8 mouse cellular contexts compared by ENCODE assay signal in genomic region chr7:127903971-127904796, GRCm38 (mm10). TPM values are rescaled to one million over a fixed set of nuclear protein-coding genes. Genes with fewer than 3 reads are reported as not detected.
DNase-seq lines count a peak whose midpoint lies in the region; ATAC-seq and TF ChIP-seq lines count a peak whose summit lies in the region.

Gene Bckdk, plus strand, starts transcription at chr7:127904082.

- H3K9ac ChIP-seq in lung, postnatal 0 days (replicated peaks; ENCODE audit: low read depth): peak within 1 kb of the TSS; percentile 91

- 9% methylated on average over 38 of the region's 38 CpGs for WGBS in hindbrain, embryonic 10.5 days
- WGBS in lung, postnatal 0 days: 5% methylated on average over 38 of the region's 38 CpGs

- peak; percentile 74 for DNase-seq in MEL-GATA-1-ER (ENCODE audit: extremely low read depth, low read depth)
- DNase-seq in cerebellum, adult 8-10 months: peak; percentile 71
- DNase-seq in hindbrain, embryonic 10.5 days (ENCODE audit: low spot score): peak; percentile 82
- DNase-seq in layer of hippocampus, adult 9-11 months: peak; percentile 83
- DNase-seq in lung, postnatal 0 days (ENCODE audit: low spot score): peak; percentile 90
- peak; percentile 79 for DNase-seq in ovary, postnatal 36 days (ENCODE audit: low spot score)
- peak; percentile 76 for DNase-seq in thymus, postnatal 25 days

- no peak for TF ChIP-seq EP300 in lung, postnatal 0 days (IDR thresholded peaks at IDR 0.05)

- H3K27ac ChIP-seq in hindbrain, embryonic 10.5 days: peak within 1 kb of the TSS; percentile 93
- peak within 1 kb of the TSS; percentile 54 for H3K27ac ChIP-seq in lung, postnatal 0 days (ENCODE audit: low read length)

- H3K4me1 ChIP-seq in hindbrain, embryonic 10.5 days (replicated peaks): peaks cover 19% of the 10 kb centered on the region
- 0 out of 2 replicates have a peak, but pooled peaks cover 3% of the 10 kb centered on the region for H3K4me1 ChIP-seq in lung, postnatal 0 days (ENCODE audit: insufficient read depth, low read depth, low read length)

- H3K4me3 ChIP-seq in hindbrain, embryonic 10.5 days: peak within 1 kb of the TSS; percentile 75
- peak within 1 kb of the TSS; percentile 72 for H3K4me3 ChIP-seq in lung, postnatal 0 days (ENCODE audit: low read depth, low read length)

- peaks cover 43% of the 10 kb centered on the region for H3K36me3 ChIP-seq in hindbrain, embryonic 10.5 days
- peaks cover 12% of the 10 kb centered on the region for H3K36me3 ChIP-seq in lung, postnatal 0 days (ENCODE audit: insufficient read depth, low read length)

- no peaks in the 10 kb centered on the region for H3K9me3 ChIP-seq in hindbrain, embryonic 10.5 days
- no peaks in the 10 kb centered on the region for H3K9me3 ChIP-seq in lung, postnatal 0 days (ENCODE audit: low read length)

- H3K27me3 ChIP-seq in hindbrain, embryonic 10.5 days (ENCODE audit: insufficient read depth, poor library complexity, severe bottlenecking): no peaks in the 10 kb centered on the region
- no peaks in the 10 kb centered on the region for H3K27me3 ChIP-seq in lung, postnatal 0 days (replicated peaks; ENCODE audit: insufficient read depth, low read length)

- peak within 1 kb of the TSS; percentile 82 for H3K4me2 ChIP-seq in lung, postnatal 0 days (replicated peaks; ENCODE audit: low read depth, low read length)

- peak; percentile 88 for ATAC-seq in frontal cortex, adult (ENCODE audit: low TSS enrichment)
- peak; percentile 96 for ATAC-seq in lung, postnatal 0 days

- TF ChIP-seq CTCF in lung, postnatal 0 days (IDR thresholded peaks at IDR 0.05): peak; percentile 31; the same call in 1 of the 2 replicates

RNA-seq across cellular contexts. Expression of gene Bckdk, which starts in this region (rescaled TPM):
- polyA plus RNA-seq in hindbrain, embryonic 10.5 days (2016; fragmentation: Nextera tagmentation; extraction: Ambion mirVana): 115 and 123 TPM in 2 replicates
- 74.4 and 81.2 TPM in 2 replicates for polyA plus RNA-seq in lung, postnatal 0 days (2015; fragmentation: Nextera tagmentation; extraction: Ambion mirVana)

Comparison
In these comparisons a context has a peak if more than half of its experiments do, and no peak if none do; other contexts are left out.
1. Peak in every context shown above with its lines: DNase-seq, ATAC-seq, H3K4me3 ChIP-seq and H3K27ac ChIP-seq.